Mouse (Mus musculus): ENCODE results near the gene Kcnk3. TPM values are rescaled to one million over a fixed set of nuclear protein-coding genes. Genes with fewer than 3 reads are reported as not detected.

Kcnk3 gene
- polyA plus RNA-seq, 1 experiment from 2014 or later, result 0.26 TPM

GRCm38 (mm10) chr5:30617357-30617756 is 29.4 kb downstream of the Kcnk3 start:
- H3K9ac ChIP-seq (replicated peaks), result peak overlapping the region; percentile 41; the same call in 1 of the 2 replicates
- peaks cover 20% of the 10 kb centered on the region for H3K27me3 ChIP-seq (ENCODE audit: insufficient read depth, low read length)
- peak overlapping the region; percentile 86 for H3K27ac ChIP-seq (ENCODE audit: low read depth)
- no peaks in the 10 kb centered on the region for H3K9me3 ChIP-seq (ENCODE audit: low read length)
- H3K36me3 ChIP-seq (replicated peaks; ENCODE audit: insufficient read depth, low read length), result no peaks in the 10 kb centered on the region
- TF ChIP-seq EP300 (IDR thresholded peaks at IDR 0.05; ENCODE audit: low read depth) (no peak), CTCF (IDR thresholded peaks at IDR 0.05; ENCODE audit: low read depth) (no peak)
- ATAC-seq (peak; percentile 57), DNase-seq (no peak)
- peak overlapping the region; percentile 47 for H3K4me2 ChIP-seq (ENCODE audit: low read depth, low read length)
- WGBS (ENCODE audit: insufficient replicate concordance), result 9% methylated on average over 3 of the region's 3 CpGs
- no peak overlapping the region for H3K4me3 ChIP-seq (ENCODE audit: low read depth, low read length)
- H3K4me1 ChIP-seq (ENCODE audit: insufficient read depth), result peaks cover 29% of the 10 kb centered on the region

- peak overlapping the region; percentile 47 for H3K4me2 ChIP-seq (ENCODE audit: low read depth, low read length)
- no peak overlapping the region for H3K4me3 ChIP-seq (ENCODE audit: low read depth, low read length)
- H3K9me3 ChIP-seq (ENCODE audit: low read length), result no peaks in the 10 kb centered on the region
- peak overlapping the region; percentile 41; the same call in 1 of the 2 replicates for H3K9ac ChIP-seq (replicated peaks)
- no peaks in the 10 kb centered on the region for H3K36me3 ChIP-seq (replicated peaks; ENCODE audit: insufficient read depth, low read length)
- peaks cover 34% of the 10 kb centered on the region for H3K4me1 ChIP-seq (ENCODE audit: insufficient read depth)
- peak overlapping the region; percentile 86 for H3K27ac ChIP-seq (ENCODE audit: low read depth)
- 34% methylated on average over 11 of the region's 11 CpGs for WGBS (ENCODE audit: insufficient replicate concordance)
- peak; percentile 81 for ATAC-seq
- TF ChIP-seq EP300 (IDR thresholded peaks at IDR 0.05; ENCODE audit: low read depth), result no peak; the same call in 1 of the 2 replicates
- no peak for TF ChIP-seq CTCF (IDR thresholded peaks at IDR 0.05; ENCODE audit: low read depth)
- H3K27me3 ChIP-seq (ENCODE audit: insufficient read depth, low read length), result peaks cover 25% of the 10 kb centered on the region
- peak; percentile 82 for DNase-seq
These were observed 29.9 kb downstream of the Kcnk3 start for GRCm38 (mm10) chr5:30617851-30618250.

- DNase-seq, result peak; percentile 23
- peak overlapping the region; percentile 86 for H3K27ac ChIP-seq (ENCODE audit: low read depth)
- 64% methylated on average over 8 of the region's 8 CpGs for WGBS (ENCODE audit: insufficient replicate concordance)
- no peaks in the 10 kb centered on the region for H3K36me3 ChIP-seq (replicated peaks; ENCODE audit: insufficient read depth, low read length)
- H3K4me3 ChIP-seq (ENCODE audit: low read depth, low read length), result no peak overlapping the region
- TF ChIP-seq CTCF (IDR thresholded peaks at IDR 0.05; ENCODE audit: low read depth), result no peak
- TF ChIP-seq EP300 (IDR thresholded peaks at IDR 0.05; ENCODE audit: low read depth), result no peak
- peak; percentile 38; the same call in 1 of the 2 replicates for ATAC-seq
- peaks cover 36% of the 10 kb centered on the region for H3K4me1 ChIP-seq (ENCODE audit: insufficient read depth)
- no peak overlapping the region for H3K4me2 ChIP-seq (ENCODE audit: low read depth, low read length)
- H3K27me3 ChIP-seq (ENCODE audit: insufficient read depth, low read length), result peaks cover 30% of the 10 kb centered on the region
- no peak overlapping the region for H3K9ac ChIP-seq (replicated peaks)
- no peaks in the 10 kb centered on the region for H3K9me3 ChIP-seq (ENCODE audit: low read length)
These were observed 30.5 kb downstream of the Kcnk3 start for GRCm38 (mm10) chr5:30618376-30619003.

GRCm38 (mm10) chr5:30619211-30619610 is 31.2 kb downstream of the Kcnk3 start:
- Histone ChIP-seq H3K9ac (replicated peaks) (no peak overlapping the region), H3K27me3 (ENCODE audit: insufficient read depth, low read length) (peaks cover 30% of the 10 kb centered on the region), H3K4me2 (ENCODE audit: low read depth, low read length) (no peak overlapping the region), H3K27ac (ENCODE audit: low read depth) (no peak overlapping the region), H3K4me1 (ENCODE audit: insufficient read depth) (peaks cover 31% of the 10 kb centered on the region), H3K9me3 (ENCODE audit: low read length) (no peaks in the 10 kb centered on the region), H3K36me3 (replicated peaks; ENCODE audit: insufficient read depth, low read length) (no peaks in the 10 kb centered on the region), H3K4me3 (ENCODE audit: low read depth, low read length) (no peak overlapping the region)
- DNase-seq (no peak), ATAC-seq (no peak)
- 76% methylated on average over 2 of the region's 2 CpGs for WGBS (ENCODE audit: insufficient replicate concordance)
- TF ChIP-seq EP300 (IDR thresholded peaks at IDR 0.05; ENCODE audit: low read depth) (no peak), CTCF (IDR thresholded peaks at IDR 0.05; ENCODE audit: low read depth) (no peak)

GRCm38 (mm10) chr5:30620567-30620966 is 32.6 kb downstream of the Kcnk3 start:
- no peak overlapping the region for H3K9ac ChIP-seq (replicated peaks)
- no peak for TF ChIP-seq CTCF (IDR thresholded peaks at IDR 0.05; ENCODE audit: low read depth)
- no peak for TF ChIP-seq EP300 (IDR thresholded peaks at IDR 0.05; ENCODE audit: low read depth)
- H3K4me2 ChIP-seq (ENCODE audit: low read depth, low read length), result no peak overlapping the region
- H3K27ac ChIP-seq (ENCODE audit: low read depth), result no peak overlapping the region
- ATAC-seq, result no peak
- no peaks in the 10 kb centered on the region for H3K9me3 ChIP-seq (ENCODE audit: low read length)
- peaks cover 30% of the 10 kb centered on the region for H3K27me3 ChIP-seq (ENCODE audit: insufficient read depth, low read length)
- peaks cover 28% of the 10 kb centered on the region for H3K4me1 ChIP-seq (ENCODE audit: insufficient read depth)
- DNase-seq, result no peak
- H3K36me3 ChIP-seq (replicated peaks; ENCODE audit: insufficient read depth, low read length), result no peaks in the 10 kb centered on the region
- WGBS (ENCODE audit: insufficient replicate concordance), result 90% methylated on average over 20 of the region's 20 CpGs
- no peak overlapping the region for H3K4me3 ChIP-seq (ENCODE audit: low read depth, low read length)

- H3K9ac ChIP-seq (replicated peaks), result no peak overlapping the region
- H3K27ac ChIP-seq (ENCODE audit: low read depth), result no peak overlapping the region
- H3K36me3 ChIP-seq (replicated peaks; ENCODE audit: insufficient read depth, low read length), result no peaks in the 10 kb centered on the region
- 83% methylated on average over 9 of the region's 9 CpGs for WGBS (ENCODE audit: insufficient replicate concordance)
- DNase-seq, result no peak
- no peak overlapping the region for H3K4me3 ChIP-seq (ENCODE audit: low read depth, low read length)
- H3K27me3 ChIP-seq (ENCODE audit: insufficient read depth, low read length), result peaks cover 30% of the 10 kb centered on the region
- TF ChIP-seq CTCF (IDR thresholded peaks at IDR 0.05; ENCODE audit: low read depth) (no peak), EP300 (IDR thresholded peaks at IDR 0.05; ENCODE audit: low read depth) (no peak)
- ATAC-seq, result no peak
- H3K9me3 ChIP-seq (ENCODE audit: low read length), result no peaks in the 10 kb centered on the region
- H3K4me1 ChIP-seq (ENCODE audit: insufficient read depth), result peaks cover 28% of the 10 kb centered on the region
- no peak overlapping the region for H3K4me2 ChIP-seq (ENCODE audit: low read depth, low read length)
These were observed 33.3 kb downstream of the Kcnk3 start for GRCm38 (mm10) chr5:30621211-30621790.

Data from liver, postnatal 0 days (tissue).